Mouse (Mus musculus) gastrocnemius, postnatal 36 days (tissue): ENCODE measurements at regions not wholly inside any gene's neighbourhood (a gene's known extent, or its start where the extent isn't known, plus 50 kb on each side); places are given as distances from the start of the nearest gene placed in this dataset.

Experiments
- DNase-seq, 2 experiments: peaks; one replicate each; pipeline ENCODE4 v3.0.0; 2022
- intact Hi-C: fragments of 180-260 bp; cut with DNase I; formaldehyde crosslinking; loops from one replicate; pipeline ENCODE4 v1.15.1; 2025

GRCm38 (mm10) chr3:149664624-149665023 is 674.3 kb upstream of the Adgrl2 start:
- DNase-seq, result no peak
- intact Hi-C loops, result no loop called here

GRCm38 (mm10) chr3:149638324-149638723 is 648.0 kb upstream of the Adgrl2 start:
- DNase-seq, result no peak
- intact Hi-C loops, result no loop called here

- intact Hi-C loops, result no loop called here
- DNase-seq, result no peak
These were observed 635.8 kb upstream of the Adgrl2 start for GRCm38 (mm10) chr3:149626186-149626585.

GRCm38 (mm10) chr3:149625497-149625896 is 635.1 kb upstream of the Adgrl2 start:
- no peak for DNase-seq
- intact Hi-C loops, result no loop called here

GRCm38 (mm10) chr3:149625066-149625465 is 634.7 kb upstream of the Adgrl2 start:
- intact Hi-C loops, result no loop called here
- DNase-seq, result no peak

- intact Hi-C loops, result no loop called here
- no peak for DNase-seq
These were observed 633.6 kb upstream of the Adgrl2 start for GRCm38 (mm10) chr3:149623851-149624532.

- no peak for DNase-seq
- intact Hi-C loops, result no loop called here
These were observed 613.5 kb upstream of the Adgrl2 start for GRCm38 (mm10) chr3:149603865-149604264.

GRCm38 (mm10) chr3:149601276-149601675 is 610.9 kb upstream of the Adgrl2 start:
- intact Hi-C loops, result no loop called here
- DNase-seq, result no peak

DNA sequence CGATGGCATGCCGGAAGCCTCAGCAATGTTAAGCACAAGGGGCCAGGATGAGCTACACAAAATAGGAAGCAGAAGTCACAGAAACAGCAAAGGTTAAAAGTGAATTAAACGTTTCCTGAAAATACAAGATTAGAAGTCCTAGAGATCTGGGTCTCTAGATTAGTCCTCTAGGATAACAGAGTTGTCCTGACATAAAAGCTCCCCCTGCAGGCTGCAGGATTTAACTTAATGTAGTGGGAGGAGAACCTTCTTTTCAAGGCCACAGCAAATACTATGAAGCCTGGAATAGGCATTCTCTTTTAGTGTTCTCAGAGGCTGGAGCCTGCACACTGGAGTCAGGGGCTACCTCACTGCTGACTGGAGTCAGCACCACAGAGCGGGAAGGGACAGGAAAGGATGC is 604.1 kb upstream of the Adgrl2 start:
- DNase-seq, result no peak
- intact Hi-C loops, result no loop called here

GRCm38 (mm10) chr3:149585769-149586168 is 595.4 kb upstream of the Adgrl2 start:
- intact Hi-C loops, result no loop called here

GRCm38 (mm10) chr3:149581141-149581540 is 590.8 kb upstream of the Adgrl2 start:
- intact Hi-C loops, result no loop called here

More at GRCm38 (mm10) chr3:149585769-149586168, 595.4 kb upstream of the Adgrl2 start:
- DNase-seq, result no peak

GRCm38 (mm10) chr3:149575678-149576077 is 585.3 kb upstream of the Adgrl2 start:
- DNase-seq, result no peak
- intact Hi-C loops, result no loop called here

More at GRCm38 (mm10) chr3:149581141-149581540, 590.8 kb upstream of the Adgrl2 start:
- DNase-seq, result no peak

- intact Hi-C loops, result no loop called here
- DNase-seq, result no peak
These were observed 576.5 kb upstream of the Adgrl2 start for GRCm38 (mm10) chr3:149566853-149567252.

DNA sequence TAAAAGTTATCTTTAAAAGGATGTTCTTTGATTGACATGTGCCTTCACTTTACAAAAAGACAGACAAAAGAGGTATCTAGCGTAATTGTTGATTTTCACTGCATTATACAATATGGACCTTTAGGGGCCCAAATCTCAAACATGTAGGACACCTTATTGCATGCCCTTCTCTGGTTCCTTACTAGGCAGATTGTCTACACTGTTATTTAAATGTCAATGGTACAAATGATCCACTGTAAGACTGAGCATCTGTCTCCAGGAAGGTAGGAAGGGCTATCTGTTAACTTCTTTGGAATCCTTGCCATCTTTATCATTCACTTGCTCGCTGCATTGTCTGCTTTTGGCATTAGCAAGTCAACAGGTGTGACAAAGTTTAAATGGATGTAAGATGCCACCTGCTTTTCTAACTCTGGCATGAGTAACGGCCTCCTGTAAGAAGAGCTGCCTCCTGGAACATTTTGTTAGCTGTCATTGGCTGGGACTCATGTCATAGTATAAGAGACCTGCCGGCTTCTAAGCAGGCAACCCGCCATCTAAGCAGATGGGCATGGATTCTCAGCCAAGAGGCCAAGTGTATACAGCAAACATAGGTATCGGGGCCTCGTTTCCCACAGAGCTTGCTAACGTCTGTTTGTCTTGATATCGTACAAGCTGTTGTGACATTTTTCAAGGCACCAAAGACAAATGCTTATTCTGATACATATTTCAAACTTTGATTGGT is 560.0 kb upstream of the Adgrl2 start:
- no peak for DNase-seq
- intact Hi-C loops, result no loop called here

DNA sequence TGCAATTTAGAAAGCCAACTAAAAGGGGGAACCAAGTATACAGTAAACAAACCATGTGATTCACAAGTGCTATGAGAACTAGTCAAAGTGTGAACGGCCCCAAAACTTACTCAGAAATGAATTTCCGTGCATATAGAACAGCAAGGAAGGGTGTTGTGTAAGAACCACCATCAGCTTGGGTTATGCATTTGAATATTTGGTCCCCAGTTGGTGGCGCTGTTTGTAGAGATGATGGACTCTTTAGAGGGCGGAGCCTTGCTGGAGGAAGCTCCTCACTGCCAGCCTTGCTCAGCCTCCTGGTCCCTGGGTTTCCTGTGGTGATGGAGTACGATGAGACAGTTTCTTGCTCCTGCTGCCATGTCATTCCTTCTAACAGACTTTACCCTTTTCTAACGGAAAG is 556.7 kb upstream of the Adgrl2 start:
- DNase-seq, result no peak
- intact Hi-C loops, result no loop called here

DNA sequence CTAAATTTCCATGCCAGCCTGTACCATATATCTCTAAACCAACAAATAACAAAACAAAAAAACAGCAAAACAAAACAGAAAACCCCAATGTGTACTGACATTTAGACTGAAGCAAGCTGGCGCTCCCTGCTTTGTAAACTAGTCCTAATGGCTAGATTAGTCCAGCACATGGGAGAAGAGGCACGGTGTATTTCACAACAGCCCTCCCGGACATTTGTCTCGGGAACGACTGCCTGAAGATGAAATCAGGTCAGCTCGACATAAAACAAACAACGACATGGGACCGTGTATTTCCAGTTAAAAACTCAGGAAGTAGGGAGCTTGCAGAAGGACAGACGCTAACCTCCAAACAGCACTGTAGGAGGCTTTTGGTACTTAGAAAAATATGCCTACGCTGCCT is 555.9 kb upstream of the Adgrl2 start:
- no peak for DNase-seq
- intact Hi-C loops, result no loop called here

- intact Hi-C loops, result no loop called here
These were observed 543.8 kb upstream of the Adgrl2 start for GRCm38 (mm10) chr3:149534183-149534582.

GRCm38 (mm10) chr3:149530026-149530607 is 539.8 kb upstream of the Adgrl2 start:
- DNase-seq, result no peak
- intact Hi-C loops, result no loop called here

More at GRCm38 (mm10) chr3:149534183-149534582, 543.8 kb upstream of the Adgrl2 start:
- no peak for DNase-seq

- no peak for DNase-seq
- intact Hi-C loops, result no loop called here
These were observed 536.2 kb upstream of the Adgrl2 start for GRCm38 (mm10) chr3:149526509-149526908.

DNA sequence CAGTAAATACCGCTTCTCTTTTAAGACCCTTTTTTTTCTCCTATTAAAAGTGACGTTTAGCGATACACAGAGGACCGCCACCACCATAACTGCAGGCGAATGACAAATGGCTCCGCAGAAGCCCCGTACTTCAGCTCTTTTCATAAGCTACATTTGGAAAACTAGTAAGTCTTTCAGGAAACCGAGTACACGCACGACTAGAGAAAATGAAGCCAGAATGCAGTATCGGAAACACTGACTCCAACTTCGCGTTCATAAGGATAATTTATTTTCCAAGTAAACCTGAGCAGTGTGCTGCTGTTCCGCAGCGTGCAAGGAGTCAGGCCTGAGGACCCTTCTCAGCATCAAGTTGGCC is 529.2 kb upstream of the Adgrl2 start:
- DNase-seq, result no peak

DNA sequence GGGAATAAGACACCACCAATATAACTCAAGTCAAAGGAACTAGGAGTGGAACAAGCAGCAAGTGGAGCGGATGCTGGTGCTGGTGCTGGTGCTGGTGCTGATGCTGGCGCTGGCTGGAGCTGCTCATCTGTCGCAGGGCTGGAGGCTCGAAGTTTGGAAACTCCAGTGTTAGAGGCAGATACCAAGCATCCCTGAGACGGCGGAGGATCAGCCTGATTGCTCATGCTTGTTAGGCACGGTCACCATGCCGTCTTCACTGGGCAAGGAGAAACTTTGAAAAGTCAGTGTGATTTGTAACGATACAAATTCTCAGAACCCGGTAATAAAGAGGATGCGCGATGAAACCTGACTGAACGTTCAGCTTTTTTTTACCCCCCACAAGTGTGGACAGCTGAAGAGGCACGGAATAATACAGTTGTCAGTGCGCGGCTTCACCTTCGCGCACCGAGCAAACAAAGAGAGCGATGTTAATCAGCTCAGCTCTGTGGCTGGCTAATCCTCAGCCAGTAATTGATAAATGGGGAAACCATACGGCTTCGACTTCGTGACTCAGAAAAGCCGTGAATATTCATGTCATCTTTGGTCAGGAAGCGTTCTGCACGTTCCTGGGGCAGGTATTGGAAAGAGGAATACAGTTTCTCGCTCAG is 528.7 kb upstream of the Adgrl2 start:
- intact Hi-C loops, result no loop called here
- no peak for DNase-seq

More for the DNA sequence above, 529.2 kb upstream of the Adgrl2 start:
- intact Hi-C loops, result no loop called here
